30 mouse cellular contexts compared by ENCODE assay signal in genomic region chr7:99873965-99874364, GRCm38 (mm10). TPM values are rescaled to one million over a fixed set of nuclear protein-coding genes. Genes with fewer than 3 reads are reported as not detected.
"Had no signal": no experiment of that assay in that cellular context is flagged by ENCODE, and none has a peak within 500 bp of the region (broad histone marks: within the 10 kb centered on the region; RNA-seq: fewer than 3 reads in every experiment).

No protein-coding gene starts in this region.

- H3K27ac ChIP-seq: gastrocnemius, adult 2 months; heart, embryonic 10.5 days; heart, embryonic 15.5 days; hindbrain, embryonic 10.5 days; hindbrain, embryonic 13.5 days; hindbrain, embryonic 15.5 days; hindbrain, postnatal 0 days; kidney, embryonic 15.5 days; kidney, postnatal 0 days; limb, embryonic 13.5 days; limb, embryonic 15.5 days; liver, embryonic 12.5 days; liver, embryonic 14.5 days had no signal

- H3K36me3 ChIP-seq: heart, embryonic 10.5 days; heart, embryonic 12.5 days; heart, embryonic 15.5 days; hindbrain, embryonic 10.5 days; hindbrain, embryonic 13.5 days; hindbrain, embryonic 15.5 days; kidney, embryonic 15.5 days; limb, embryonic 13.5 days; limb, embryonic 15.5 days; liver, embryonic 12.5 days had no signal

- H3K4me3 ChIP-seq: gastrocnemius, adult 2 months; heart, embryonic 10.5 days; heart, embryonic 12.5 days; heart, embryonic 15.5 days; hindbrain, embryonic 10.5 days; hindbrain, embryonic 13.5 days; hindbrain, embryonic 15.5 days; kidney, embryonic 15.5 days; limb, embryonic 13.5 days; limb, embryonic 15.5 days; liver, embryonic 12.5 days had no signal

- ATAC-seq: hindbrain, postnatal 0 days; intestine, embryonic 16.5 days; liver, embryonic 12.5 days had no signal

- DNase-seq: gastrocnemius, adult 2 months; gastrocnemius, postnatal 10 days; gastrocnemius, postnatal 25 days; heart, adult 18-20 months; heart, postnatal 14 days; heart, postnatal 4 days; kidney, adult 11 months; kidney, adult 2 months; kidney, adult 9 months; kidney, postnatal 14 days; kidney, postnatal 36 days; layer of hippocampus, adult 9-11 months; layer of hippocampus, postnatal 36 days; left cerebral cortex, postnatal 4 days had no signal

- H3K4me2 ChIP-seq: heart, embryonic 12.5 days; heart, embryonic 15.5 days; hindbrain, embryonic 13.5 days; hindbrain, embryonic 15.5 days; kidney, embryonic 15.5 days; limb, embryonic 13.5 days; limb, embryonic 15.5 days; liver, embryonic 12.5 days had no signal

- H3K4me1 ChIP-seq: hindbrain, embryonic 10.5 days; kidney, embryonic 15.5 days; limb, embryonic 13.5 days; limb, embryonic 15.5 days; liver, embryonic 12.5 days had no signal

- H3K27me3 ChIP-seq: hindbrain, embryonic 13.5 days; hindbrain, embryonic 15.5 days; limb, embryonic 13.5 days; limb, embryonic 15.5 days had no signal

- H3K9me3 ChIP-seq: heart, embryonic 10.5 days; heart, embryonic 12.5 days; heart, embryonic 15.5 days; hindbrain, embryonic 10.5 days; hindbrain, embryonic 13.5 days; hindbrain, embryonic 15.5 days; kidney, embryonic 15.5 days; limb, embryonic 13.5 days; limb, embryonic 15.5 days; liver, embryonic 12.5 days had no signal

- H3K9ac ChIP-seq: heart, embryonic 12.5 days; heart, embryonic 15.5 days; hindbrain, embryonic 13.5 days; hindbrain, embryonic 15.5 days; kidney, embryonic 15.5 days; limb, embryonic 13.5 days; limb, embryonic 15.5 days; liver, embryonic 12.5 days; liver, embryonic 14.5 days had no signal

RNA-seq across cellular contexts. Expression of gene Xrra1, which starts 15.0 kb away (rescaled TPM):
- total RNA-seq: heart, adult 8-10 months; liver, adult 2 months had no signal
- polyA plus RNA-seq: liver, adult 2 months; liver, embryonic 12.5 days; liver, embryonic 14.5 days had no signal
